Mouse (Mus musculus) adipocyte (in vitro differentiated cells): Measurements from ENCODE around the gene Elavl3.

Source experiments
- DNase-seq: peaks from one replicate; pipeline ENCODE4 v3.0.0-alpha.2; 2016; ENCODE audit warnings: low spot score

Gene Elavl3

GRCm38 (mm10) chr9:22003163-22003554 is 48.7 kb downstream of the Elavl3 start:
- DNase-seq: no peak

GRCm38 (mm10) chr9:22002194-22003162 is 49.3 kb downstream of the Elavl3 start, which contains the start of the genes Ccdc151 and Prkcsh:
TSS of gene Ccdc151 (minus strand) at chr9:22002634.
TSS of gene Prkcsh (plus strand) at chr9:22002806.
- peak; percentile 99 for DNase-seq

GRCm38 (mm10) chr9:22001633-22002032 is 50.2 kb downstream of the Elavl3 start:
- no peak for DNase-seq

- no peak for DNase-seq
Measured at GRCm38 (mm10) chr9:22000296-22000695, 51.5 kb downstream of the Elavl3 start.

- no peak for DNase-seq
Measured at GRCm38 (mm10) chr9:21996178-21996867, 55.5 kb downstream of the Elavl3 start.

GRCm38 (mm10) chr9:21992227-21992626 is 59.6 kb downstream of the Elavl3 start:
- no peak for DNase-seq

- DNase-seq: no peak
Measured at GRCm38 (mm10) chr9:21989230-21990110, 62.4 kb downstream of the Elavl3 start, which contains the start of gene Rgl3. TSS of gene Rgl3 (minus strand) at chr9:21989446.

- no peak for DNase-seq
Measured at GRCm38 (mm10) chr9:21988421-21989101, 63.3 kb downstream of the Elavl3 start.

- no peak for DNase-seq
Measured at GRCm38 (mm10) chr9:21987592-21988342, 64.1 kb downstream of the Elavl3 start.

- DNase-seq: no peak
Measured at GRCm38 (mm10) chr9:21983911-21984310, 67.9 kb downstream of the Elavl3 start.

- DNase-seq: no peak
Measured at GRCm38 (mm10) chr9:21978398-21979128, 73.3 kb downstream of the Elavl3 start.

GRCm38 (mm10) chr9:21977972-21978371 is 73.9 kb downstream of the Elavl3 start:
- no peak for DNase-seq

- no peak for DNase-seq
Measured at GRCm38 (mm10) chr9:21977331-21977730, 74.5 kb downstream of the Elavl3 start.

GRCm38 (mm10) chr9:21976626-21977175 is 75.1 kb downstream of the Elavl3 start:
- no peak for DNase-seq

GRCm38 (mm10) chr9:21969304-21969703 is 82.5 kb downstream of the Elavl3 start:
- no peak for DNase-seq

- DNase-seq: no peak
Measured at GRCm38 (mm10) chr9:21968883-21969282, 82.9 kb downstream of the Elavl3 start.
